Mouse (Mus musculus): ENCODE data around the gene Pes1. TPM values are rescaled to one million over a fixed set of nuclear protein-coding genes. Genes with fewer than 3 reads are reported as not detected.

Gene Pes1
- polyA plus RNA-seq, 1 experiment = 17.8 TPM

GRCm38 (mm10) chr11:3978421-3978820, 14.6 kb downstream of the Pes1 start:
- WGBS = 89% methylated on average over 5 of the region's 5 CpGs
- H3K27me3 ChIP-seq (ENCODE audit: control insufficient read depth, insufficient read depth, low read length) = no peaks in the 10 kb centered on the region
- peaks cover 54% of the 10 kb centered on the region for H3K36me3 ChIP-seq (ENCODE audit: control insufficient read depth, insufficient read depth, low read length)
- H3K27ac ChIP-seq (ENCODE audit: insufficient read depth, low read depth, low read length) = no peak overlapping the region
- H3K4me1 ChIP-seq (ENCODE audit: control insufficient read depth, insufficient read depth, insufficient read length, low read length) = peaks cover 12% of the 10 kb centered on the region; the same call in 1 of the 2 replicates
- H3K4me3 ChIP-seq (ENCODE audit: low read depth, low read length) = no peak overlapping the region
- TF ChIP-seq CTCF (IDR thresholded peaks at IDR 0.05; ENCODE audit: extremely low read depth, insufficient read length, insufficient replicate concordance, low read depth, low read length) = no peak
- TF ChIP-seq POLR2A (IDR thresholded peaks at IDR 0.05; ENCODE audit: low read depth, low read length) = no peak

- H3K4me1 ChIP-seq (ENCODE audit: control insufficient read depth, insufficient read depth, insufficient read length, low read length) = peaks cover 22% of the 10 kb centered on the region; the same call in 1 of the 2 replicates
- TF ChIP-seq CTCF (IDR thresholded peaks at IDR 0.05; ENCODE audit: extremely low read depth, insufficient read length, insufficient replicate concordance, low read depth, low read length) = no peak
- no peak for TF ChIP-seq POLR2A (IDR thresholded peaks at IDR 0.05; ENCODE audit: low read depth, low read length)
- no peaks in the 10 kb centered on the region for H3K27me3 ChIP-seq (ENCODE audit: control insufficient read depth, insufficient read depth, low read length)
- peaks cover 28% of the 10 kb centered on the region for H3K36me3 ChIP-seq (ENCODE audit: control insufficient read depth, insufficient read depth, low read length)
- no peak overlapping the region for H3K4me3 ChIP-seq (ENCODE audit: low read depth, low read length)
- peak overlapping the region; percentile 93; the same call in 1 of the 2 replicates for H3K27ac ChIP-seq (ENCODE audit: insufficient read depth, low read depth, low read length)
- WGBS = 62% methylated on average over 6 of the region's 6 CpGs
These were observed 17.8 kb downstream of the Pes1 start for GRCm38 (mm10) chr11:3981536-3981935.

- TF ChIP-seq POLR2A (IDR thresholded peaks at IDR 0.05; ENCODE audit: low read depth, low read length) = 0 out of 2 replicates have a peak, but pooled peaks have one; percentile 3
- TF ChIP-seq CTCF (IDR thresholded peaks at IDR 0.05; ENCODE audit: extremely low read depth, insufficient read length, insufficient replicate concordance, low read depth, low read length) = no peak
- H3K27me3 ChIP-seq (ENCODE audit: control insufficient read depth, insufficient read depth, low read length) = no peaks in the 10 kb centered on the region
- H3K4me3 ChIP-seq (ENCODE audit: low read depth, low read length) = peak overlapping the region; percentile 78
- peaks cover 22% of the 10 kb centered on the region; the same call in 1 of the 2 replicates for H3K4me1 ChIP-seq (ENCODE audit: control insufficient read depth, insufficient read depth, insufficient read length, low read length)
- 27% methylated on average over 7 of the region's 7 CpGs for WGBS
- H3K36me3 ChIP-seq (ENCODE audit: control insufficient read depth, insufficient read depth, low read length) = peaks cover 20% of the 10 kb centered on the region
- peak overlapping the region; percentile 93 for H3K27ac ChIP-seq (ENCODE audit: insufficient read depth, low read depth, low read length)
These were observed 18.8 kb downstream of the Pes1 start for GRCm38 (mm10) chr11:3982275-3983209.

- H3K4me1 ChIP-seq (ENCODE audit: control insufficient read depth, insufficient read depth, insufficient read length, low read length) = peaks cover 22% of the 10 kb centered on the region; the same call in 1 of the 2 replicates
- H3K36me3 ChIP-seq (ENCODE audit: control insufficient read depth, insufficient read depth, low read length) = peaks cover 13% of the 10 kb centered on the region
- peak; percentile 63; the same call in 1 of the 2 replicates for TF ChIP-seq POLR2A (IDR thresholded peaks at IDR 0.05; ENCODE audit: low read depth, low read length)
- TF ChIP-seq CTCF (IDR thresholded peaks at IDR 0.05; ENCODE audit: extremely low read depth, insufficient read length, insufficient replicate concordance, low read depth, low read length) = no peak
- H3K27me3 ChIP-seq (ENCODE audit: control insufficient read depth, insufficient read depth, low read length) = no peaks in the 10 kb centered on the region
- WGBS = under 1% methylated on average over 29 of the region's 37 CpGs
- peak within 1 kb of the TSS; percentile 93 for H3K27ac ChIP-seq (ENCODE audit: insufficient read depth, low read depth, low read length)
- peak within 1 kb of the TSS; percentile 78 for H3K4me3 ChIP-seq (ENCODE audit: low read depth, low read length)
These were observed 19.6 kb downstream of the Pes1 start, which contains the start of gene Gal3st1 for GRCm38 (mm10) chr11:3983291-3983862. Gal3st1 (plus strand) TSS chr11:3983636.

GRCm38 (mm10) chr11:3983863-3984745, 20.3 kb downstream of the Pes1 start:
- 4% methylated on average over 15 of the region's 15 CpGs for WGBS
- TF ChIP-seq POLR2A (IDR thresholded peaks at IDR 0.05; ENCODE audit: low read depth, low read length) (no peak), CTCF (IDR thresholded peaks at IDR 0.05; ENCODE audit: extremely low read depth, insufficient read length, insufficient replicate concordance, low read depth, low read length) (no peak)
- H3K36me3 ChIP-seq (ENCODE audit: control insufficient read depth, insufficient read depth, low read length) = peaks cover 7% of the 10 kb centered on the region
- peaks cover 25% of the 10 kb centered on the region; the same call in 1 of the 2 replicates for H3K4me1 ChIP-seq (ENCODE audit: control insufficient read depth, insufficient read depth, insufficient read length, low read length)
- peak overlapping the region; percentile 78 for H3K4me3 ChIP-seq (ENCODE audit: low read depth, low read length)
- H3K27me3 ChIP-seq (ENCODE audit: control insufficient read depth, insufficient read depth, low read length) = no peaks in the 10 kb centered on the region
- H3K27ac ChIP-seq (ENCODE audit: insufficient read depth, low read depth, low read length) = peak overlapping the region; percentile 90

- no peak overlapping the region for H3K4me3 ChIP-seq (ENCODE audit: low read depth, low read length)
- no peak overlapping the region for H3K27ac ChIP-seq (ENCODE audit: insufficient read depth, low read depth, low read length)
- WGBS = 88% methylated on average over 3 of the region's 3 CpGs
These were observed 26.0 kb downstream of the Pes1 start for GRCm38 (mm10) chr11:3989748-3990147.

More at GRCm38 (mm10) chr11:3989748-3990147, 26.0 kb downstream of the Pes1 start:
- Histone ChIP-seq H3K36me3 (ENCODE audit: control insufficient read depth, insufficient read depth, low read length) (no peaks in the 10 kb centered on the region; the same call in 1 of the 2 replicates), H3K27me3 (ENCODE audit: control insufficient read depth, insufficient read depth, low read length) (no peaks in the 10 kb centered on the region), H3K4me1 (ENCODE audit: control insufficient read depth, insufficient read depth, insufficient read length, low read length) (peaks cover 14% of the 10 kb centered on the region; the same call in 1 of the 2 replicates)
- TF ChIP-seq CTCF (IDR thresholded peaks at IDR 0.05; ENCODE audit: extremely low read depth, insufficient read length, insufficient replicate concordance, low read depth, low read length) = no peak
- TF ChIP-seq POLR2A (IDR thresholded peaks at IDR 0.05; ENCODE audit: low read depth, low read length) = no peak

Measured in small intestine, adult 2 months (tissue).